Mouse (Mus musculus): ENCODE data around the gene Pgr. TPM values are rescaled to one million over a fixed set of nuclear protein-coding genes. Genes with fewer than 3 reads are reported as not detected.

The Pgr gene
- not detected for total RNA-seq (2023)

DNA sequence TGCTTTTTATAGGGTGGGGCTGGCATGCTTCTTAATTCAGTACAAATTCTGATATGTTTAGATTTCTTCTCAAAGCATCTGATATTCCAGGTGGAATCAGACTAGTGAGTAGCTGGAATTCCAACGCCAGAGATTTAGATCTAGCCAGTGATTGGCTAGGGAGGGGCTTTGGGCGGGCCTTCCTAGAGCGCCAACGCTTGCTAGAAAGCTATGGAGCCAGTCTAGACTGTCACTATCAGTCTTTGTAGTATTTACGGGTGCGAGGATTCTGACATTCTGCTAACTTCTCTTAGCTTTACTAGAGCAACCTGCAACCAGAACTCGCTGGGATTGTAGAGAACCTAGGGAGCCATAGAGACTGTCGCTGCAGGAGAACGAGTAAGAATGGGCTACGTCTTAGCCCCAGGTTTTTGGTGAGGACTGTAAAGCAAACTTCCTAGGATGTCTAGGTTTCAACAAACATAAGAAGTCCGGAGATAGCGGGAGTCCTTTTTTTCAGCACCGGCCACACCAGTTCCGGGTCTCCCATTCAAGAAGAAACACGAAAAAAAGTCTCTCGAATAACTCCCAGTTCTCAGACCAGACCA is at the start of gene Pgr:
Gene Pgr (plus strand): TSS at position 218 of the 587 bp plus-strand sequence.

DNA sequence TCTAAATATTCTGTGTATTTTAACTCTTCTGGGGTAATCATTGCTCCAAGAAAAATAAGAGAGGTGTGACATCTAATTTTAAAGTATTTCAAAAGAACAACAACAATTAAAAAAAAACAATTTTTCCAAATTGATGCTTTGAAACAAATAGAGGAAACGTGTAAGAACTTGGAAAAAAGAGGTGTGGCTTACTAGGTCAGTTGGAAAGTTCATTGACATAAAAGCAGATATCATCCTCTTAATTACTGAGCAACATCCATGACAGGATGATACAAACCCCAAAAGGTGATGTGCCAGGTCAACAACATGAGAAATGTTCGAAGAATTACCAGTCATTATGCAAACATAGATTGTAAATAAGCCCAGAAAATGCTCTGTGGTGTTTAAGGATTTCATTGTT is 71.9 kb downstream of the Pgr start, which contains the start of gene Gm16485:
Gene Gm16485 (plus strand): TSS at position 301 of the 400 bp plus-strand sequence.

Other genes with a start within 250 kb of the Pgr start
- gene Gm16485, start 72.0 kb downstream of the Pgr start, total RNA-seq (2023), result not detected

Data from CD4-positive naive resting alpha-beta T cell, adult 57 days (primary cell).